Mouse (Mus musculus) neural tube, embryonic 15.5 days (tissue): ENCODE results near the gene Shpk. TPM values are rescaled to one million over a fixed set of nuclear protein-coding genes. Genes with fewer than 3 reads are reported as not detected.

Experiments used
- ATAC-seq: fragments of 200-750 bp; cut with Nextera tagmentation; 2 replicates; pipeline ENCODE4 v1.8.0; 2017; ENCODE audit warnings: mild to moderate bottlenecking, moderate TSS enrichment, moderate library complexity; ENCODE audit not compliant: low FRiP score
- H3K27ac ChIP-seq: fragments of 300-500 bp; sonication (generic); replicated peaks from 2 replicates; pipeline ENCODE4 v1.5.1; 2015; ENCODE audit warnings: mild to moderate bottlenecking, inconsistent platforms
- H3K27me3 ChIP-seq: fragments of 300-500 bp; sonication (generic); replicated peaks from 2 replicates; pipeline ENCODE4 v1.6.1; 2015; ENCODE audit warnings: inconsistent platforms
- H3K36me3 ChIP-seq: fragments of 300-500 bp; sonication (generic); 2 replicates; pipeline ENCODE4 v1.6.1; 2015; ENCODE audit warnings: inconsistent platforms
- H3K4me1 ChIP-seq: fragments of 300-500 bp; sonication (generic); 2 replicates; pipeline ENCODE4 v1.6.1; 2015; ENCODE audit warnings: inconsistent platforms
- H3K4me2 ChIP-seq: fragments of 300-500 bp; sonication (generic); 2 replicates; pipeline ENCODE4 v1.6.1; 2015; ENCODE audit warnings: inconsistent platforms, mild to moderate bottlenecking, moderate library complexity
- H3K4me3 ChIP-seq: fragments of 300-500 bp; sonication (generic); replicated peaks from 2 replicates; pipeline ENCODE4 v1.5.1; 2015; ENCODE audit warnings: mild to moderate bottlenecking, inconsistent platforms
- H3K9ac ChIP-seq: fragments of 300-500 bp; sonication (generic); replicated peaks from 2 replicates; pipeline ENCODE4 v1.6.1; 2015; ENCODE audit warnings: mild to moderate bottlenecking, inconsistent platforms
- H3K9me3 ChIP-seq: fragments of 300-500 bp; sonication (generic); replicated peaks from 2 replicates; pipeline ENCODE4 v1.6.1; 2016; ENCODE audit warnings: inconsistent platforms
- WGBS: fragments of 180-500 bp; shearing (Covaris S2); methylation state at CpG from one replicate; pipeline ENCODE4 v1.1.7; 2015; ENCODE audit warnings: mixed read lengths; 5-methylcytosine and 5-hydroxymethylcytosine counted together
- polyA plus RNA-seq: library from polyadenylated mRNA; unstranded; fragments of >200 nt; fragmentation: Nextera tagmentation; extraction: Ambion mirVana; gene quantifications from 2 replicates; pipeline ENCODE4 v1.2.1, GENCODE M21; 2015

Shpk gene
- polyA plus RNA-seq, 1 experiment from 2014 or later = 3.4 TPM

DNA sequence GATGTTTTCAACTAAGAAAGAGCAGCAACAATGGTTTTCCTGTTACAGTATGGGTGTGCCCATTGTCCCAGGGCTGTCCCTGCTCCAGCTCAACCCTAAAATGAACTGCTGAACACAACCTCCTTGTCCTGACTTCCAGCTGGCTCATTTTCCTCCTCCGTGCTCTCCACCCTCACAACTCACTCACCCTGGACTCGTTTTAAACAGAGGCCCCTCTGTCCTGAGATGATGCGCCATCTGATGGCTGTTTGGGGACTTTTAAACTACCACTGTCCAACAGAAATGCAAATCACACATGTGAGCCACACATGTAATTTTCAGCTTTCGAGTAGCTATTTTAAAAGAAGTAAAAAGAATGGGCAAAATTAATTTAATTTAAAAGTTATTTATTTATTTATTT is 2.3 kb downstream of the Shpk start:
- no peak for ATAC-seq
- Histone ChIP-seq H3K9ac (no peak overlapping the region), H3K36me3 (no peaks in the 10 kb centered on the region), H3K4me2 (no peak overlapping the region), H3K27me3 (0 out of 2 replicates have a peak, but pooled peaks cover 4% of the 10 kb centered on the region), H3K4me3 (no peak overlapping the region), H3K27ac (no peak overlapping the region), H3K9me3 (no peaks in the 10 kb centered on the region), H3K4me1 (peaks cover 28% of the 10 kb centered on the region)
- WGBS = 34% methylated on average over 4 of the region's 4 CpGs

DNA sequence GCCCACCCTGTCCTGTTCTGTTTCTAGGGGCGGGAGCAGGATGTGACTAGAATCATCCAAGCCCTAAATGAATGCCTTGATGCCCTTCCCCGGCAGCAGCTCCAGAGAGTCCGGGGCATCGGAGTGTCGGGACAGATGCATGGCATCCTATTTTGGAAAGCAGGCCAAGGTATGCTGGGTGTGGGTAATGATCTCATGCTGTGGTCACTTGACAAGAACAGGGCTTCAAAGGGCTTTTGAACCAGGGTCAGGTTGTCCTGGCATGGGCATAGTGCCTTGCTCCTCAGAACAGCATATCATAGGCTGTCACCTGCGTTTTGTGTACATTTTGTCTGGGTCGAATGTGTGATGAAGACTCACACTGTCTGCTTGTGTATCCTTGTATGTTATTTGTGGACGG is 4.6 kb downstream of the Shpk start:
- H3K4me3 ChIP-seq = no peak overlapping the region
- H3K27ac ChIP-seq = no peak overlapping the region
- H3K9me3 ChIP-seq = no peaks in the 10 kb centered on the region
- WGBS = 90% methylated on average over 8 of the region's 8 CpGs
- no peak overlapping the region for H3K4me2 ChIP-seq
- no peak overlapping the region for H3K9ac ChIP-seq
- H3K27me3 ChIP-seq = 0 out of 2 replicates have a peak, but pooled peaks cover 4% of the 10 kb centered on the region
- no peaks in the 10 kb centered on the region for H3K36me3 ChIP-seq
- no peak for ATAC-seq
- H3K4me1 ChIP-seq = peaks cover 8% of the 10 kb centered on the region

DNA sequence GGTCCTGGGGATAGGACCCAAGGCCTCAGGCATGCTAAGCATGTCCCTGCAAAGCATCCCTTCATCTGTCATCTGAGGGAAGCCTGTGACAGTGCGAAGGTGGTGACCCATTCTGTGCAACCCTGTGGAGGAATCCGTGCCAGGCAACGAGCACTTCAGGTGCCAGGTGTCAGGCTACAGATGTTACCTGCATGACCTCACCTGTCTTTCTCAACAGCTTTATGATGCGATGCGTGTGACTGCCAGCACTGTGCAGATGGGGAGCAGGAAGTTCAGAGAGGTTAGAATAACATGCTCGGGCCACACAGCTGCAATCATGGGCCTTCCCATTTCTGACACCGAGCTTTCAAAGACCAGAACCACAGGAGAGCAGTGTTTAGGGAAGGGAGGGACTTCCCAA is 5.9 kb downstream of the Shpk start:
- WGBS = 83% methylated on average over 7 of the region's 7 CpGs
- no peaks in the 10 kb centered on the region for H3K36me3 ChIP-seq

DNA sequence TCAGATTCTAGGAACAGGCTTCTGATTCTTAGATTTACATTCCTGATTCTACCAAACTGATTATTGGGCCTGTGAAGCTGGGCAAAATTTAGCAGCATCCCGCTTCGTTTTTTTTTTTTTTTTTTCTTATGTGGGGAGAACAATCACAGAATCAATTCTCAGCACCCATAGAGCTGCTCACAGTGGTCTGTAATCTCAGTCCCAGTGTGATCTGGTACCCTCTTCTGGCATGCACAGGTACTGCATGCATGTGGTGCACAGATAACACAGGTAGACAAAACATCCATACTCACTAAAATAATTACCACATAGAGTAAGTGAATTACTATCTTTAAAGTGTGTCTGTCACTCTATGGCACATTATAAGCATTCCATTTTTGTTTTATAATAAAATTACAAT is 8.4 kb downstream of the Shpk start:
- Histone ChIP-seq H3K27ac (no peak overlapping the region), H3K4me3 (no peak overlapping the region), H3K9me3 (no peaks in the 10 kb centered on the region), H3K4me1 (no peaks in the 10 kb centered on the region), H3K9ac (no peak overlapping the region), H3K36me3 (no peaks in the 10 kb centered on the region), H3K27me3 (no peaks in the 10 kb centered on the region), H3K4me2 (no peak overlapping the region)
- WGBS = 83% methylated on average over 2 of the region's 2 CpGs
- no peak for ATAC-seq

More for the DNA sequence above, 5.9 kb downstream of the Shpk start:
- no peak for ATAC-seq
- no peak overlapping the region for H3K27ac ChIP-seq
- H3K4me1 ChIP-seq = peaks cover 1% of the 10 kb centered on the region
- 0 out of 2 replicates have a peak, but pooled peaks cover 4% of the 10 kb centered on the region for H3K27me3 ChIP-seq
- no peak overlapping the region for H3K9ac ChIP-seq
- H3K9me3 ChIP-seq = no peaks in the 10 kb centered on the region
- no peak overlapping the region for H3K4me3 ChIP-seq
- H3K4me2 ChIP-seq = no peak overlapping the region

DNA sequence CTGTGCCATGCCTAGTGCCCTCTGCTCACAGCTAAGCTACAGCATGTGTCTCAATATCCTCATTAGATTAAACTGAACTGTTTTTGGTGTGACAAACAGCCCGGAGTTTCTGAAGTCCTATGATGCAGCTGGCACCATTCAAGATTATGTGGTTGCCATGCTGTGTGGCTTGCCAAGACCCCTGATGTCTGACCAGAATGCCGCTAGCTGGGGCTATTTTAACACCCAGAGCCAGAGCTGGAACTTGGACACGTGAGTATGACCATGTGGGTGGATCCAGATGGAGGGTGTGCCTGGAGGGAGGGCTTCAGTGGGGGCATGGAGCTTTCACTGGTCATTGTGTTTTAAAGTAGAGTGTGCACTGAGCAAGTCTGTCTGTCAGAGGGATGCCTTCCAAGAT is 14.7 kb downstream of the Shpk start:
- Histone ChIP-seq H3K27ac (no peak overlapping the region), H3K27me3 (0 out of 2 replicates have a peak, but pooled peaks cover 4% of the 10 kb centered on the region), H3K4me1 (no peaks in the 10 kb centered on the region), H3K36me3 (no peaks in the 10 kb centered on the region), H3K4me3 (no peak overlapping the region), H3K9ac (no peak overlapping the region), H3K9me3 (no peaks in the 10 kb centered on the region), H3K4me2 (no peak overlapping the region)
- no peak for ATAC-seq
- 74% methylated on average over 3 of the region's 3 CpGs for WGBS

DNA sequence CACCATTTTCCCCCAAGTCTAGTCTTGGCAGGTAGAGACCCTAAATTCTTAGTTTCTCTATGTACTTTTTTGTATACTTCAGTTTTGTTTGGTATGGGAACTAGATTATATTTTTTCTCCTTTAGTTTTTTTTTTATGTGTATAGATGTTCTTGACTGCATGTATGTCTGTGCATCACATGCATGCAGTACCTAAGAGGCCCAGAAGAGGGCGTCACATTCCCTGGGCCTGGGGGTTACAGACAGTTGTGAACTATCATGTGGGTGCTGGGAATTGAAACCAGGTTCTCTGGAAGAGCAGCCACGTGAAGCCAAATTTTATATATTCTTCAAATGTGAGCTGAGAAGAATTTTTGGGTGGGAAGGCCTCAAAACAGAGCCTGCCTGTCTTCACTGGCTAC is 20.4 kb downstream of the Shpk start:
- no peak overlapping the region for H3K4me3 ChIP-seq
- no peaks in the 10 kb centered on the region for H3K4me1 ChIP-seq
- WGBS = 60% methylated on average over 2 of the region's 2 CpGs
- H3K9me3 ChIP-seq = no peaks in the 10 kb centered on the region
- H3K27ac ChIP-seq = no peak overlapping the region
- 0 out of 2 replicates have a peak, but pooled peaks cover 4% of the 10 kb centered on the region for H3K27me3 ChIP-seq
- H3K9ac ChIP-seq = no peak overlapping the region
- no peak for ATAC-seq
- H3K36me3 ChIP-seq = no peaks in the 10 kb centered on the region
- H3K4me2 ChIP-seq = no peak overlapping the region

DNA sequence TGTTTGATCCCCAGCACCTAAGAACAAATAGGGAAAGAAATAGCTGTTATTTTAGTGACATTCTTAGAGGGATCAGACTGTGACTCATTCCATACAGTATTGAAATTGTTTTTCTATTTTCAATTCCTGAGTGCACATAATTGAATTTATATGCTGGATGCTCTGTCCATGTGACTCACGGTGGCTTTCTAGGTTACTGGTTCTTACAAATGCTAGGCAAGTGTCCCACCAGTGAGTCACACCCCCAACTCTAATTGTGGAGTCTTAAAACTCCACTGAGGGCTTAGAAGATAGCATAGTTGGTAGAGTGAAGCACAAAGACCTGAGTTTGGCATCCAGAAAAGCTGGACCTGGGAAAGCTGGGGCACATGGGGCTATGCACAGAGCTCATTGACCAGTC is 21.4 kb downstream of the Shpk start:
- Histone ChIP-seq H3K9ac (no peak overlapping the region), H3K27ac (no peak overlapping the region), H3K4me2 (no peak overlapping the region), H3K4me1 (no peaks in the 10 kb centered on the region), H3K9me3 (no peaks in the 10 kb centered on the region), H3K4me3 (no peak overlapping the region), H3K27me3 (no peaks in the 10 kb centered on the region), H3K36me3 (no peaks in the 10 kb centered on the region)
- 88% methylated on average over 1 of the region's 1 CpGs for WGBS
- ATAC-seq = no peak

DNA sequence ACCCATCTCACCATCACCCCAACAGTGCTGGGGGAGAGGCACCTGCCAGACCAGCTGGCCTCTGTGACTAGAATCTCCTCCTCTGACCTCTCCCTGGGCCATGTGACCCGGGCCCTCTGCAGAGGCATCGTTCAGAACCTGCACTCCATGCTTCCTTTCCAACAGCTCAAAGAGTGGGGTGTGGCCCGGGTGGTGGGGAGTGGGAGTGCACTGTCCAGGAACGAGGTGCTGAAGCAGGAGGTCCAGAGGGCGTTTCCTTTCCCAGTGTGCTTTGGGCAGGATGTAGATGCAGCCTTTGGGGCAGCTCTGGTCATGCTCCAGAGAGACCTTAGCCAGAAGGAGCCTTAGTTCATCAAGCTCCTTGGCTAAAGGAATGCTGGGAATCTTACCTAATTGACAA is 23.6 kb downstream of the Shpk start:
- no peaks in the 10 kb centered on the region for H3K36me3 ChIP-seq
- no peak overlapping the region for H3K9ac ChIP-seq
- no peak overlapping the region for H3K27ac ChIP-seq
- H3K4me3 ChIP-seq = no peak overlapping the region
- no peak overlapping the region for H3K4me2 ChIP-seq
- no peak for ATAC-seq
- WGBS = 44% methylated on average over 5 of the region's 5 CpGs
- H3K27me3 ChIP-seq = no peaks in the 10 kb centered on the region
- H3K4me1 ChIP-seq = no peaks in the 10 kb centered on the region
- no peaks in the 10 kb centered on the region for H3K9me3 ChIP-seq

DNA sequence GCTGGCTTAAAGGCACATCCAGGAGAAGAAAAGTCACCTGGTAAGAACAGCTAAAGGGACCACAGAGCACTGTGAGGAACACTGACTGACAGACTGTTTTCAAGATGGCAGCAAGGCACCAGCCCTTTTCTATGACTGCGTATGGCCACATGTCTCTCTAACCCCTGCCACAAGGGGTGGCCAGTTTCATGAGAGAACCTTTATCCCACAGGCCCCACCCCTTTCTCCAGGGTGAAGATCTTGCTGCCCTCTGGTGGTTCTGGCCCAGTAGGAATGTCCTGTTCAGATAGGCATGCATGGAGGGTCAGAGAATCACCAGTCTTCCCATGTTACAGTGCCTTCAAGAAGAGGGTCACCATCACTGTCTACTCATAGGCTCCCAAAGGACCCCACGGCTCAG is 24.7 kb downstream of the Shpk start:
- Histone ChIP-seq H3K4me1 (no peaks in the 10 kb centered on the region), H3K27ac (no peak overlapping the region), H3K9me3 (0 out of 2 replicates have a peak, but pooled peaks cover 2% of the 10 kb centered on the region), H3K27me3 (no peaks in the 10 kb centered on the region), H3K4me2 (no peak overlapping the region), H3K36me3 (no peaks in the 10 kb centered on the region), H3K9ac (no peak overlapping the region), H3K4me3 (no peak overlapping the region)
- 77% methylated on average over 2 of the region's 2 CpGs for WGBS
- ATAC-seq = no peak

DNA sequence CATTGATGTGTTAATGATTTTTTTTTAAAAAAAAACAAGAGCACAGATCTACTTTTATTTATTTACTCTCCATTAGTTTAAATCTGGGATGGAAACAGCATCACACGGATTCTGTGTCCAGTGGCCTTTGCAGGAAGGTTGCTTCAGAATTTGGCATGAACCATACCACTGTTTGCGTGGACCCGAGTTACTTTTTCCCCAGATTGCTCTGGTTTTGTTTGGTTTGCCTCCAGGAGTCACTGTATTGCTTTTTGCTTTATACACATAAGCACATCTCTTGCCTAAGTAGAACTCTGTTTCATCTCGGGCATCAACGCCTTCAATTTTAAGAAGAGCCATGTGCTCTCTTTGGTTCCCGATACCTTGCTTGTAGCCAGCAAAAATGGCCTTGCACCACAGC is 26.6 kb downstream of the Shpk start:
- 0 out of 2 replicates have a peak, but pooled peaks cover 4% of the 10 kb centered on the region for H3K9me3 ChIP-seq
- 93% methylated on average over 6 of the region's 6 CpGs for WGBS
- H3K27me3 ChIP-seq = no peaks in the 10 kb centered on the region
- H3K9ac ChIP-seq = no peak overlapping the region
- no peak for ATAC-seq
- no peaks in the 10 kb centered on the region for H3K36me3 ChIP-seq
- H3K4me1 ChIP-seq = no peaks in the 10 kb centered on the region
- no peak overlapping the region for H3K4me3 ChIP-seq
- H3K27ac ChIP-seq = no peak overlapping the region
- H3K4me2 ChIP-seq = no peak overlapping the region

DNA sequence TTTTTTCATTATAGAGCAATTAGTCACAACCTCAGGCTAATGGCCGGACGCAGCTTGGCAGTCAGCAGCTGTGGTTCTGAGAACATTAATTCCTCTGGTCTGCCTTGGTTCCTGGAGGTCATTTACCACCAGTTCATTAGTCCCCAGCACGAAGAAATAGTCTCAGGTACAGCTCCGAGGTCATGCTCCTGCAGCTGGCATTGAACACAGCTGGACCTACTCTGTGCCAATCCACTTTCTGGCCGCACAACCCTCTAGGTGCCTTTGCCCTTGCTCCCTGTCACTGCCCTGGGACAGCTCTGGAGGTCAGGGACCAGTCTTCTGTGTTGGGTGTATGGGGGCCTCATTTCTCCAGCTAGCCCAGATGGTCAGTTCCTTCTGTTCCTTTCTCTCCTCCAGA is 29.6 kb downstream of the Shpk start:
- Histone ChIP-seq H3K4me1 (no peaks in the 10 kb centered on the region), H3K9ac (no peak overlapping the region), H3K4me2 (no peak overlapping the region), H3K36me3 (no peaks in the 10 kb centered on the region), H3K9me3 (0 out of 2 replicates have a peak, but pooled peaks cover 4% of the 10 kb centered on the region), H3K4me3 (no peak overlapping the region), H3K27me3 (no peaks in the 10 kb centered on the region), H3K27ac (no peak overlapping the region)
- 84% methylated on average over 5 of the region's 5 CpGs for WGBS
- no peak for ATAC-seq

DNA sequence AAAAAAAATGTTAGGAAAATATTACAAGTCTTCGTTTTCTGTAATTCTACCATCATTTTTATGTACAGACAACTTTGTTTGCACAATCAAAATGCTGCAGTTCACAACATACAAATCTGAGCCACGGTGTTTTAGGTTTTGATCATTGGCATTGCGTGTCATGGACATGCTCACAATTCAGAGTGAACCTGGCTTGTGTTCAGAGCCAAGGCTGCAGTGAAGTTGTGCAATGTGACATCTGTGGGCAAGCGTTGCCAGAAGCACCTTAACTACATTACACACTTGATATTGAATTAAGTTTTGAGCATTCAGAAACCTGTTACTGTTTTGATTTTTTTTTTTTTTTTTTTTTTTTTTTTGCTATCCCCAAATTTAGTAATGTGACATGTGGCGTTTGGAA is 30.8 kb downstream of the Shpk start:
- Histone ChIP-seq H3K27me3 (no peaks in the 10 kb centered on the region), H3K27ac (no peak overlapping the region), H3K36me3 (no peaks in the 10 kb centered on the region), H3K9me3 (0 out of 2 replicates have a peak, but pooled peaks cover 4% of the 10 kb centered on the region), H3K4me3 (no peak overlapping the region), H3K9ac (no peak overlapping the region), H3K4me1 (no peaks in the 10 kb centered on the region), H3K4me2 (no peak overlapping the region)
- ATAC-seq = no peak
- whole genome bisulfite sequencing = 93% methylated on average over 5 of the region's 5 CpGs

DNA sequence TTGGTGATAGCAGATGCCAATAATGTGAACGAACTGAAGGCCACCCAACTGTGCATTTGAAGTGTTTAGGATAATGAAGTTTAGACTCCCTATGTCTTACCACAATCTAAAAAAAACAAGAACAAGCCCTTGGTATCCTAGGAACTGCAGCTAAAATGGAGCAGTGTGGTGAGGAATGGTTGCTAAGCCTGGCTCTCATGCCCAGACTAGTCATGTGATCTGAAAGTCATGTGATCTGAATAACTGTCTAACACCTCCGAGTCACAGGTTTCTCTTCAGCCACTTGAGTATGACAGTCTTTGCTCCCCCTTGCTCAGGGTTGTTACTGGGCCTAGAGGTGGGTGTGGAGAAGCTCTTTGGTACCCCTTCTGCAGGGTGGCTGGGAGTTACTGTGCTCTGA is 33.3 kb downstream of the Shpk start:
- Histone ChIP-seq H3K4me3 (no peak overlapping the region), H3K9ac (no peak overlapping the region), H3K9me3 (0 out of 2 replicates have a peak, but pooled peaks cover 4% of the 10 kb centered on the region), H3K4me1 (0 out of 2 replicates have a peak, but pooled peaks cover 5% of the 10 kb centered on the region), H3K4me2 (no peak overlapping the region), H3K27me3 (no peaks in the 10 kb centered on the region), H3K27ac (no peak overlapping the region), H3K36me3 (no peaks in the 10 kb centered on the region)
- 67% methylated on average over 2 of the region's 2 CpGs for WGBS
- no peak for ATAC-seq
